Mouse (Mus musculus) midbrain, embryonic 12.5 days (tissue): ENCODE data around the gene Srp72. TPM values are rescaled to one million over a fixed set of nuclear protein-coding genes. Genes with fewer than 3 reads are reported as not detected.
A peak's percentile ranks its signal among the peaks of the same experiment; 100 is the strongest.

Experiments
- ATAC-seq: fragments of 200-750 bp; cut with Nextera tagmentation; 2 replicates; pipeline ENCODE4 v1.8.0; 2017; ENCODE audit warnings: low read depth, moderate TSS enrichment, moderate library complexity; ENCODE audit not compliant: low FRiP score
- H3K27ac ChIP-seq: fragments of 300-500 bp; sonication (generic); replicated peaks from 2 replicates; pipeline ENCODE4 v1.5.1; 2016; ENCODE audit warnings: mild to moderate bottlenecking
- H3K27me3 ChIP-seq: fragments of 300-500 bp; sonication (generic); 2 replicates; pipeline ENCODE4 v1.6.1; 2016; ENCODE audit warnings: mild to moderate bottlenecking
- H3K36me3 ChIP-seq: fragments of 300-500 bp; sonication (generic); 2 replicates; pipeline ENCODE4 v1.6.1; 2016
- H3K4me1 ChIP-seq: fragments of 300-500 bp; sonication (generic); 2 replicates; pipeline ENCODE4 v1.6.1; 2016
- H3K4me2 ChIP-seq: fragments of 300-500 bp; sonication (generic); replicated peaks from 2 replicates; pipeline ENCODE4 v1.6.1; 2016; ENCODE audit warnings: mild to moderate bottlenecking, moderate library complexity
- H3K4me3 ChIP-seq: fragments of 300-500 bp; sonication (generic); 2 replicates; pipeline ENCODE4 v1.5.1; 2016; ENCODE audit warnings: mild to moderate bottlenecking
- H3K9ac ChIP-seq: fragments of 300-500 bp; sonication (generic); replicated peaks from 2 replicates; pipeline ENCODE4 v1.6.1; 2016; ENCODE audit warnings: mild to moderate bottlenecking, moderate library complexity
- H3K9me3 ChIP-seq: fragments of 300-500 bp; sonication (generic); 2 replicates; pipeline ENCODE4 v1.6.1; 2016; ENCODE audit warnings: mild to moderate bottlenecking
- whole genome bisulfite sequencing: fragments of 180-500 bp; shearing (Covaris S2); methylation state at CpG from one replicate; pipeline ENCODE4 v1.1.7; 2016; 5-methylcytosine and 5-hydroxymethylcytosine counted together
- polyA plus RNA-seq: library from polyadenylated mRNA; unstranded; fragments of >200 nt; fragmentation: Nextera tagmentation; extraction: Ambion mirVana; gene quantifications from 2 replicates; pipeline ENCODE4 v1.2.1, GENCODE M21; 2016

The Srp72 gene
- polyA plus RNA-seq, 1 experiment from 2014 or later: 73.4 TPM

- Histone ChIP-seq H3K9ac (peak overlapping the region; percentile 82; the same call in 1 of the 2 replicates), H3K4me3 (peak overlapping the region; percentile 88)
- WGBS: 74% methylated on average over 3 of the region's 3 CpGs
These were observed 995 bp upstream of the Srp72 start for GRCm38 (mm10) chr5:76973488-76973887.

GRCm38 (mm10) chr5:76974207-76974553, 303 bp upstream of the Srp72 start:
- Histone ChIP-seq H3K27ac (peak overlapping the region; percentile 84; the same call in 1 of the 2 replicates), H3K4me3 (peak overlapping the region; percentile 88), H3K36me3 (peaks cover 26% of the 10 kb centered on the region), H3K4me1 (peaks cover 17% of the 10 kb centered on the region), H3K4me2 (peak overlapping the region; percentile 91), H3K9me3 (no peaks in the 10 kb centered on the region), H3K9ac (peak overlapping the region; percentile 82), H3K27me3 (no peaks in the 10 kb centered on the region)
- peak; percentile 52 for ATAC-seq
- 3% methylated on average over 17 of the region's 17 CpGs for WGBS

More at GRCm38 (mm10) chr5:76973488-76973887, 995 bp upstream of the Srp72 start:
- Histone ChIP-seq H3K4me1 (peaks cover 17% of the 10 kb centered on the region), H3K4me2 (peak overlapping the region; percentile 91), H3K36me3 (peaks cover 27% of the 10 kb centered on the region), H3K9me3 (no peaks in the 10 kb centered on the region), H3K27ac (no peak overlapping the region), H3K27me3 (no peaks in the 10 kb centered on the region)
- no peak for ATAC-seq

- no peak for ATAC-seq
- Histone ChIP-seq H3K27ac (no peak overlapping the region), H3K4me1 (peaks cover 17% of the 10 kb centered on the region), H3K4me3 (peak overlapping the region; percentile 88; the same call in 1 of the 2 replicates), H3K4me2 (peak overlapping the region; percentile 91), H3K27me3 (no peaks in the 10 kb centered on the region), H3K9me3 (no peaks in the 10 kb centered on the region), H3K36me3 (peaks cover 26% of the 10 kb centered on the region), H3K9ac (0 out of 2 replicates have a peak overlapping the region, but pooled peaks have one; percentile 82)
- WGBS: 94% methylated on average over 8 of the region's 8 CpGs
These were observed 1.3 kb downstream of the Srp72 start for GRCm38 (mm10) chr5:76975736-76976135.

- Histone ChIP-seq H3K27me3 (no peaks in the 10 kb centered on the region), H3K4me2 (no peak overlapping the region), H3K9me3 (no peaks in the 10 kb centered on the region), H3K4me3 (no peak overlapping the region), H3K9ac (no peak overlapping the region), H3K4me1 (no peaks in the 10 kb centered on the region), H3K36me3 (peaks cover 78% of the 10 kb centered on the region), H3K27ac (no peak overlapping the region)
- WGBS: 96% methylated on average over 11 of the region's 11 CpGs
- no peak for ATAC-seq
These were observed 9.5 kb downstream of the Srp72 start for GRCm38 (mm10) chr5:76984015-76984414.

- Histone ChIP-seq H3K27ac (no peak overlapping the region), H3K9me3 (no peaks in the 10 kb centered on the region), H3K4me1 (no peaks in the 10 kb centered on the region), H3K4me3 (no peak overlapping the region), H3K27me3 (no peaks in the 10 kb centered on the region), H3K9ac (no peak overlapping the region), H3K4me2 (no peak overlapping the region), H3K36me3 (peaks cover 74% of the 10 kb centered on the region)
- WGBS: 95% methylated on average over 3 of the region's 3 CpGs
- no peak for ATAC-seq
These were observed 16.3 kb downstream of the Srp72 start for GRCm38 (mm10) chr5:76990789-76991188.

GRCm38 (mm10) chr5:76993174-76993814, 18.8 kb downstream of the Srp72 start:
- Histone ChIP-seq H3K4me2 (no peak overlapping the region), H3K27me3 (no peaks in the 10 kb centered on the region), H3K9me3 (no peaks in the 10 kb centered on the region), H3K27ac (no peak overlapping the region), H3K4me1 (no peaks in the 10 kb centered on the region), H3K4me3 (no peak overlapping the region), H3K9ac (no peak overlapping the region), H3K36me3 (peaks cover 77% of the 10 kb centered on the region)
- no peak for ATAC-seq
- WGBS: 92% methylated on average over 5 of the region's 5 CpGs

GRCm38 (mm10) chr5:76998416-76998815, 23.9 kb downstream of the Srp72 start:
- Histone ChIP-seq H3K27ac (no peak overlapping the region), H3K4me1 (no peaks in the 10 kb centered on the region), H3K4me2 (no peak overlapping the region), H3K9me3 (no peaks in the 10 kb centered on the region), H3K27me3 (no peaks in the 10 kb centered on the region), H3K36me3 (peaks cover 60% of the 10 kb centered on the region), H3K4me3 (no peak overlapping the region), H3K9ac (no peak overlapping the region)
- 53% methylated on average over 5 of the region's 5 CpGs for WGBS
- no peak for ATAC-seq

- Histone ChIP-seq H3K4me3 (no peak overlapping the region), H3K27me3 (no peaks in the 10 kb centered on the region), H3K9ac (no peak overlapping the region), H3K36me3 (peaks cover 43% of the 10 kb centered on the region), H3K27ac (no peak overlapping the region), H3K9me3 (no peaks in the 10 kb centered on the region), H3K4me1 (no peaks in the 10 kb centered on the region), H3K4me2 (no peak overlapping the region)
- 95% methylated on average over 17 of the region's 17 CpGs for WGBS
- ATAC-seq: no peak
These were observed 26.7 kb downstream of the Srp72 start for GRCm38 (mm10) chr5:77001192-77001591.

GRCm38 (mm10) chr5:77004051-77004821, 29.8 kb downstream of the Srp72 start, which contains the start of gene Arl9:
Gene Arl9 (plus strand): TSS chr5:77004055.
- Histone ChIP-seq H3K27ac (no peak within 1 kb of the TSS), H3K27me3 (no peaks in the 10 kb centered on the region), H3K4me3 (no peak within 1 kb of the TSS), H3K9ac (no peak within 1 kb of the TSS), H3K4me1 (no peaks in the 10 kb centered on the region), H3K4me2 (no peak within 1 kb of the TSS), H3K36me3 (peaks cover 18% of the 10 kb centered on the region), H3K9me3 (no peaks in the 10 kb centered on the region)
- WGBS: 96% methylated on average over 6 of the region's 6 CpGs
- no peak for ATAC-seq

- Histone ChIP-seq H3K27me3 (peaks cover 4% of the 10 kb centered on the region; the same call in 1 of the 2 replicates), H3K9ac (no peak overlapping the region), H3K4me3 (no peak overlapping the region), H3K4me1 (no peaks in the 10 kb centered on the region), H3K9me3 (no peaks in the 10 kb centered on the region), H3K4me2 (no peak overlapping the region), H3K27ac (no peak overlapping the region), H3K36me3 (no peaks in the 10 kb centered on the region)
- 89% methylated on average over 9 of the region's 9 CpGs for WGBS
- ATAC-seq: no peak
These were observed 35.9 kb downstream of the Srp72 start for GRCm38 (mm10) chr5:77010352-77010751.

- 58% methylated on average over 3 of the region's 3 CpGs for WGBS
These were observed 36.6 kb downstream of the Srp72 start for GRCm38 (mm10) chr5:77011082-77011481.

GRCm38 (mm10) chr5:77013171-77013570, 38.7 kb downstream of the Srp72 start:
- H3K27ac ChIP-seq: no peak overlapping the region
- 85% methylated on average over 3 of the region's 3 CpGs for WGBS
- no peak for ATAC-seq
- H3K9ac ChIP-seq: no peak overlapping the region
- H3K4me1 ChIP-seq: peaks cover 3% of the 10 kb centered on the region; the same call in 1 of the 2 replicates
- H3K9me3 ChIP-seq: no peaks in the 10 kb centered on the region
- H3K4me2 ChIP-seq: no peak overlapping the region
- no peak overlapping the region for H3K4me3 ChIP-seq
- H3K27me3 ChIP-seq: peaks cover 27% of the 10 kb centered on the region
- no peaks in the 10 kb centered on the region for H3K36me3 ChIP-seq

More at GRCm38 (mm10) chr5:77011082-77011481, 36.6 kb downstream of the Srp72 start:
- Histone ChIP-seq H3K4me2 (no peak overlapping the region), H3K27me3 (peaks cover 11% of the 10 kb centered on the region), H3K9ac (no peak overlapping the region), H3K27ac (no peak overlapping the region), H3K36me3 (no peaks in the 10 kb centered on the region), H3K4me1 (0 out of 2 replicates have a peak, but pooled peaks cover under 1% of the 10 kb centered on the region), H3K9me3 (no peaks in the 10 kb centered on the region), H3K4me3 (no peak overlapping the region)
- ATAC-seq: no peak
